Mouse (Mus musculus) macrophage (primary cell): Measurements from ENCODE around the gene Dlx2. TPM values are rescaled to one million over a fixed set of nuclear protein-coding genes. Genes with fewer than 3 reads are reported as not detected.

ENCODE experiments used
- H3K27ac ChIP-seq: fragments of 350-480 bp; formaldehyde crosslinking; 2 replicates; pipeline ENCODE4 v1.9.0; 2021
- H3K36me3 ChIP-seq: fragments of 350-480 bp; formaldehyde crosslinking; 2 replicates; pipeline ENCODE4 v1.9.0; 2021; ENCODE audit errors: inconsistent target
- H3K4me3 ChIP-seq: fragments of 350-480 bp; formaldehyde crosslinking; 2 replicates; pipeline ENCODE4 v1.9.0; 2021; ENCODE audit errors: inconsistent target
- H3K79me2 ChIP-seq: fragments of 350-480 bp; formaldehyde crosslinking; 2 replicates; pipeline ENCODE4 v1.9.0; 2021; ENCODE audit errors: inconsistent target
- WGBS: methylation state at CpG from one replicate; pipeline ENCODE4 v1.1.7; 2026; ENCODE audit warnings: inconsistent platforms; ENCODE audit not compliant: missing documents; 5-methylcytosine and 5-hydroxymethylcytosine counted together
- polyA plus RNA-seq: library from polyadenylated mRNA; stranded (reverse); fragments of 250-400 nt; gene quantifications from 3 replicates; pipeline ENCODE4 v1.2.4, GENCODE M21; 2018; ENCODE audit warnings: inconsistent platforms
- total RNA-seq, 78 experiments: library from RNA; depleted of rRNA; stranded (reverse); fragments of 250-400 nt; gene quantifications; 1 replicate in 9 of 78; 2 replicates in 24 of 78; 3 replicates in 43 of 78; 4 replicates in 2 of 78; pipeline ENCODE4 v1.2.4; 2018; ENCODE audit warnings: inconsistent platforms in 56 of 78

Gene Dlx2
- total RNA-seq (2018; cell fraction: chromatin; rRNA removed) = not detected
- total RNA-seq (2018; cell fraction: cytosol; rRNA removed) = not detected
- total RNA-seq (2018; cell fraction: nucleus; rRNA removed) = not detected
- not detected in 3 replicates for polyA plus RNA-seq

GRCm38 (mm10) chr2:71546640-71547071 lies at the start of gene Dlx2:
Gene Dlx2, minus strand, starts transcription at chr2:71546754.
- WGBS = 3% methylated on average over 37 of the region's 37 CpGs
- Histone ChIP-seq H3K27ac (no peak within 1 kb of the TSS), H3K4me3 (no peak within 1 kb of the TSS; the same call in 1 of the 2 replicates), H3K36me3 (no peaks in the 10 kb centered on the region), H3K79me2 (no peaks in the 10 kb centered on the region)

- Histone ChIP-seq H3K36me3 (no peaks in the 10 kb centered on the region), H3K4me3 (no peak overlapping the region), H3K79me2 (no peaks in the 10 kb centered on the region), H3K27ac (peak overlapping the region; percentile 76)
- WGBS = 0% methylated on average over 7 of the region's 7 CpGs
These were observed 47.9 kb upstream of the Dlx2 start for GRCm38 (mm10) chr2:71594466-71594865.

GRCm38 (mm10) chr2:71589114-71589513 lies 42.6 kb upstream of the Dlx2 start:
- 98% methylated on average over 9 of the region's 9 CpGs for WGBS
- H3K4me3 ChIP-seq = no peak overlapping the region
- no peak overlapping the region for H3K27ac ChIP-seq
- H3K79me2 ChIP-seq = no peaks in the 10 kb centered on the region
- H3K36me3 ChIP-seq = no peaks in the 10 kb centered on the region

- WGBS = 65% methylated on average over 5 of the region's 5 CpGs
- Histone ChIP-seq H3K36me3 (no peaks in the 10 kb centered on the region), H3K79me2 (no peaks in the 10 kb centered on the region), H3K27ac (peak overlapping the region; percentile 83), H3K4me3 (peak overlapping the region; percentile 31)
These were observed 34.9 kb upstream of the Dlx2 start for GRCm38 (mm10) chr2:71581488-71581887.

GRCm38 (mm10) chr2:71580632-71581466 lies 34.3 kb upstream of the Dlx2 start:
- H3K4me3 ChIP-seq = peak overlapping the region; percentile 31
- no peaks in the 10 kb centered on the region for H3K36me3 ChIP-seq
- H3K79me2 ChIP-seq = no peaks in the 10 kb centered on the region
- 3% methylated on average over 50 of the region's 50 CpGs for WGBS
- H3K27ac ChIP-seq = peak overlapping the region; percentile 83

- no peaks in the 10 kb centered on the region for H3K79me2 ChIP-seq
- no peak overlapping the region for H3K27ac ChIP-seq
- no peak overlapping the region for H3K4me3 ChIP-seq
- WGBS = 92% methylated on average over 2 of the region's 2 CpGs
- no peaks in the 10 kb centered on the region for H3K36me3 ChIP-seq
These were observed 30.5 kb upstream of the Dlx2 start for GRCm38 (mm10) chr2:71577059-71577458.

- WGBS = 89% methylated on average over 4 of the region's 4 CpGs
- no peaks in the 10 kb centered on the region for H3K36me3 ChIP-seq
- no peak overlapping the region for H3K27ac ChIP-seq
- H3K79me2 ChIP-seq = no peaks in the 10 kb centered on the region
- no peak overlapping the region for H3K4me3 ChIP-seq
These were observed 27.2 kb upstream of the Dlx2 start for GRCm38 (mm10) chr2:71573736-71574135.

GRCm38 (mm10) chr2:71566466-71566865 lies 19.9 kb upstream of the Dlx2 start:
- Histone ChIP-seq H3K36me3 (no peaks in the 10 kb centered on the region), H3K27ac (no peak overlapping the region), H3K79me2 (no peaks in the 10 kb centered on the region), H3K4me3 (no peak overlapping the region)
- 87% methylated on average over 9 of the region's 9 CpGs for WGBS

- Histone ChIP-seq H3K27ac (no peak overlapping the region), H3K36me3 (no peaks in the 10 kb centered on the region), H3K4me3 (no peak overlapping the region), H3K79me2 (no peaks in the 10 kb centered on the region)
- 63% methylated on average over 5 of the region's 5 CpGs for WGBS
These were observed 9.5 kb upstream of the Dlx2 start for GRCm38 (mm10) chr2:71556071-71556470.

- Histone ChIP-seq H3K36me3 (no peaks in the 10 kb centered on the region), H3K27ac (no peak overlapping the region), H3K79me2 (no peaks in the 10 kb centered on the region), H3K4me3 (no peak overlapping the region)
- 7% methylated on average over 15 of the region's 18 CpGs for WGBS
These were observed 5.2 kb upstream of the Dlx2 start for GRCm38 (mm10) chr2:71551704-71552103.

GRCm38 (mm10) chr2:71550330-71550729 lies 3.8 kb upstream of the Dlx2 start:
- H3K27ac ChIP-seq = no peak overlapping the region
- 28% methylated on average over 3 of the region's 3 CpGs for WGBS

GRCm38 (mm10) chr2:71547829-71548228 lies 1.3 kb upstream of the Dlx2 start:
- Histone ChIP-seq H3K4me3 (no peak overlapping the region), H3K36me3 (no peaks in the 10 kb centered on the region), H3K27ac (no peak overlapping the region), H3K79me2 (no peaks in the 10 kb centered on the region)
- WGBS = 8% methylated on average over 8 of the region's 8 CpGs

More at GRCm38 (mm10) chr2:71550330-71550729, 3.8 kb upstream of the Dlx2 start:
- Histone ChIP-seq H3K36me3 (no peaks in the 10 kb centered on the region), H3K79me2 (no peaks in the 10 kb centered on the region), H3K4me3 (no peak overlapping the region)

- Histone ChIP-seq H3K4me3 (no peak overlapping the region; the same call in 1 of the 2 replicates), H3K27ac (no peak overlapping the region), H3K79me2 (no peaks in the 10 kb centered on the region), H3K36me3 (no peaks in the 10 kb centered on the region)
- 3% methylated on average over 56 of the region's 59 CpGs for WGBS
These were observed 493 bp downstream of the Dlx2 start for GRCm38 (mm10) chr2:71545882-71546639.

- WGBS = 10% methylated on average over 32 of the region's 32 CpGs
These were observed 1.1 kb downstream of the Dlx2 start for GRCm38 (mm10) chr2:71545401-71545881.

More at GRCm38 (mm10) chr2:71545401-71545881, 1.1 kb downstream of the Dlx2 start:
- Histone ChIP-seq H3K27ac (no peak overlapping the region), H3K4me3 (no peak overlapping the region), H3K36me3 (no peaks in the 10 kb centered on the region), H3K79me2 (no peaks in the 10 kb centered on the region)
